Mouse (Mus musculus) mature B cell (primary cell): ENCODE results near the gene Olfr122.

Experiments used
- in situ Hi-C: fragments of 300-500 bp; cut with MboI; formaldehyde crosslinking; loops from 2 replicates; pipeline ENCODE4 v1.14.3; 2019

Gene Olfr122

DNA sequence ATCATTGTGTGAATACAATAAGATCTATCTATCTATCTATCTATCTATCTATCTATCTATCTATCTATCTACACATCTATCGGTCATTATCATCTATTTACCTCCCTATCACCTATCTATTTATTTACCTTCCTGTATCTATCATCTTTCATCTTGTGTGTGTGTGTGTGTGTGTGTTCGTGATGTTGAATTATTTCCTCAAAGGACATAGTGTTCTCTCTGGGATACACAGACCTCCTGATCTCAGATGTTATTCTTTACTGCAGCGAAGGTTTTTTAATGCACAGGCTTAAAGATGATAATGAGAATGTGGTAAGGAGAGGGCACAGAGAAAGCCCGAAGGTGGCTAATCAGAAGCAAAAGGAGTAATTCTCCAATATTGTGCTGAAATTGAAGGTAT lies at the start of gene Olfr122:
TSS of gene Olfr122 (plus strand) at position 301 of the 400 bp plus-strand sequence.
- in situ Hi-C loops = no loop called here

GRCm38 (mm10) chr17:37721508-37721907 lies 46.9 kb upstream of the Olfr122 start, which contains the start of gene Olfr120:
Gene Olfr120 (plus strand): TSS chr17:37721808.
- in situ Hi-C loops = no loop called here

- in situ Hi-C loops = no loop called here
Observed at GRCm38 (mm10) chr17:37738070-37738469, 30.3 kb upstream of the Olfr122 start.

DNA sequence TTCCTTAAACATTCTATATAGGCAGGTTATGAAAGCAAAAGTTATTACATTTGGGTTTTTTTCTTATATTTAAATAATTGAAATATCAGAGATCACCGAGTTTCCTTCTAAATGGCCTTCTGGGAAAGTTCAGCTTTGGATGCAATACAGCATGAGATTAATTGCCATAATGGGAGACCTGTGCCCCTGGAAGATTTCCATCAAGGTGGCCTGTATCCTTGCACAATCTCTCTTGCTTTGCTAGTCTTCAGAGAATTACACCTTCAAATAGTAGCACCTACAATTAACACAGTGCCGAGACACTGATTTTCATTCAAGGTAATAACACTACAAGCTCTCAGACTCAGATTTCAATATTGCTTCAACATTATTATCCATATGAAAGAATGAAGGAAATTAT lies 24.8 kb downstream of the Olfr122 start, which contains the start of gene Olfr123:
TSS of gene Olfr123 (plus strand) at position 301 of the 400 bp plus-strand sequence.
- in situ Hi-C loops = no loop called here

DNA sequence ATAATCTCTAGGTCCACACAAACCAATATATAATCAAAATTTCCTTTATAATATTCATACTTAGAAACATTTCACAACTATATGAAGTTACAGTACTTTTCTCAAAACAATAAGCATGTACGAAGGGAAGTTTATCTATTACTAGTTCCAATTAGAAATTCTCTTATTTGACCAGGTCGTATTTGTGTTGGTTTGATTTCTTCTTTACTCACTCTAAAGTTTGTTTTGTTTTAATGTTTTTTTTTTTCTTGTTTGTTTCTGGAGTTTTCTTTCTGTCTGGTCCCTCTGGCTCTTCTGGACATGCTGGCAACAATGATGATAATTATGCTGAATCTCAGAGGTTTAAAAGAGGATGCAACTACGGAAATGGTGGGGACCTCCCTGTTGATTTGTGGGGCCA lies 31.2 kb downstream of the Olfr122 start, which contains the start of gene Olfr124:
TSS of gene Olfr124 (plus strand) at position 301 of the 400 bp plus-strand sequence.
- in situ Hi-C loops = no loop called here
